Mouse (Mus musculus) embryonic fibroblast, embryonic 13.5 days (primary cell): Measurements from ENCODE around the gene Vmn2r102. TPM values are rescaled to one million over a fixed set of nuclear protein-coding genes. Genes with fewer than 3 reads are reported as not detected.

ENCODE experiments used
- H3K27ac ChIP-seq: 2 replicates; pipeline ENCODE4 v1.5.1; 2012; ENCODE audit warnings: low read length, control low read depth, inconsistent platforms; ENCODE audit not compliant: insufficient read depth
- H3K4me1 ChIP-seq: 2 replicates; pipeline ENCODE4 v1.6.1; 2011; ENCODE audit warnings: low read length; ENCODE audit not compliant: control insufficient read depth, insufficient read depth
- H3K4me3 ChIP-seq: 2 replicates; pipeline ENCODE4 v1.5.1; 2011; ENCODE audit warnings: mild to moderate bottlenecking, control low read depth, low read length; ENCODE audit not compliant: insufficient read depth
- CTCF ChIP-seq: IDR thresholded peaks from 2 replicates; pipeline ENCODE4 v1.5.1; 2011; ENCODE audit warnings: mild to moderate bottlenecking, control low read depth, low read length, moderate library complexity, borderline replicate concordance; ENCODE audit not compliant: insufficient read depth
- POLR2A ChIP-seq: IDR thresholded peaks from 2 replicates; pipeline ENCODE4 v1.6.1; 2011; ENCODE audit warnings: low read depth, mild to moderate bottlenecking, control low read depth, low read length, moderate library complexity
- polyA plus RNA-seq: library from polyadenylated mRNA; stranded (reverse); fragments of >200 nt; gene quantifications from 2 replicates; pipeline ENCODE4 v1.2.4, GENCODE M21; 2011; ENCODE audit warnings: low read depth; ENCODE audit not compliant: missing spikeins, insufficient read length

Vmn2r102 gene
- not detected in 2 replicates for polyA plus RNA-seq

DNA sequence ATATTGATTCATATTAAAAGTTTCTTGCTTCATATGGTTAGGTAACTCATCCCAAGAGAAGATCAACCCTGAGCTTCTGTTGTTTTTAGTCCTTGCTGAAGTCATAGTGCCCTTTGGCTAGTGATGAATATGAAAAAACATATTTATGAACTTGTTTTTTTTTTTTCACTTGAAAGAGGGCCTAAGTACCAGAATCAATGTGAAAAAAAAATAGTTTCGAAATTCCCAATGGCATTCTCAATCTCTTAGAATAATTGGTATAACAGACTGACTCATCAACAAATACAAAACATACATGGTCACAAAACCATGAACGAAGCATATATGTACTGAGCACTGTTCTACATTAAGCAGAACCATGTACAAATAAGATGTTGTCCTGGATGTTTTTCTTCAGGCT lies at the start of gene Vmn2r102:
Gene Vmn2r102, plus strand, starts transcription at position 301 of the 400 bp plus-strand sequence.
- TF ChIP-seq POLR2A, result no peak
- TF ChIP-seq CTCF, result no peak
- Histone ChIP-seq H3K27ac (no peak within 1 kb of the TSS), H3K4me3 (no peak within 1 kb of the TSS), H3K4me1 (no peaks in the 10 kb centered on the region)

DNA sequence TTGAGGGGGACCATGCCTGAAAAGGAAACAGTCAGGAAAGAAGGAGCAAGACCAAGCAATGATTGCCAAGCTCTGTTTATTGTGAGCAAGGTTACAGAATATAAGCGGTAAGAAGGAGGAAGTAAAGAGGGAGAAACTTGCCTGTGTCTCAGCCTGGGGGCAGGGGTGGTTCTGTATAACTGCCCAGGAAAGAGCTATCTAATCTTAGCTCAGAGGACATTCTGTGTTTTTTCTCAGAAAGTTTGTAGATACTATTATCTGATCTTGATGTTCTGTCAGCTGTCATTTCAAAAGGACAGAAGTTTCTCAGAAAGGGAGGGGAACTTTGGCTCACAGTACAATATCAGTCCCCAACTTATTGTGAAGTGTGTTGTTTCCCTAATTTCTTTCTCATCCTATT lies 30.8 kb upstream of the Vmn2r102 start:
- H3K4me1 ChIP-seq, result no peaks in the 10 kb centered on the region
- H3K4me3 ChIP-seq, result no peak overlapping the region
- no peak overlapping the region for H3K27ac ChIP-seq
- TF ChIP-seq POLR2A (no peak), CTCF (no peak)

DNA sequence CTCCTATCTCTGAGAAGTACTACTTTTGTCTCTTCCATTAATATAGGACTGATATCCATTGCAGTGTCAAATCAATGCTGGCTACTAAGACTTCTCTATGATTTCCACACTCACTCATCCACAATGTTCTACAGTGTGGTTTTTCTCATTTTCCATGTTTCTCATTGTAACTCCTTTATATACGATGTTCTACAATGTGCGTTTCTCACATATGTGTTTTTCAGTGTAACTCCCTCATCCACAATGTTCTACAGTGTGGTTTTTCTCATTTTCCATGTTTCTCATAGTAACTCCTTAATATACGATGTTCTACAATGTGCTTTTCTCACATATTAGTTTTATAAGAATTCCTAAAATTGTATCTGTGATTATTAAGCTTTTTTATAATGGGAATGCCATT lies 1.7 kb upstream of the Vmn2r102 start:
- Histone ChIP-seq H3K27ac (no peak overlapping the region), H3K4me3 (no peak overlapping the region), H3K4me1 (no peaks in the 10 kb centered on the region)
- TF ChIP-seq POLR2A, result no peak
- TF ChIP-seq CTCF, result no peak

DNA sequence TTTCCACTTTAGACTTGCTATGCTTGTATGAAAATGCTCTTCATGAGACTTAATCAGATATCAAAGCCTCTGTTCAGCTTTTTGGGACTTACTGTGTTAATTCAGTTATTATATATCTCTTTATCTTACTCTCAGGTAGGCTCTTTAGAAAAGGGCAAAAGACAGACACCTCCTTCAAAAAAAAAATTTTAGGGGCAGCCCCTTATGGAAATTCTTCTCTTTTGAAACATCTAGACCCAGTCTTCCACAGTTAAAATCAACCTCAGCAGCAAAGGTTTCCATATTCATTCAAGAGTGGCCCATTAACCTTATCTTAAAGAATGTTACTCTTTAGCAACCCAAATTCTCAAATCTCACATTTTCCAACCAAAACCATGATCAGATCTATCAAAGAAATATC lies 31.9 kb downstream of the Vmn2r102 start:
- Histone ChIP-seq H3K27ac (no peak overlapping the region), H3K4me1 (no peaks in the 10 kb centered on the region), H3K4me3 (no peak overlapping the region)
- no peak for TF ChIP-seq CTCF
- TF ChIP-seq POLR2A, result no peak

Other genes starting within 250 kb of the Vmn2r102 start
- gene Vmn2r100, start 155.6 kb upstream of the Vmn2r102 start, polyA plus RNA-seq, result 0.12 TPM in 1 of 2 replicates, not detected in the other
- gene Vmn2r101, start 83.1 kb upstream of the Vmn2r102 start, polyA plus RNA-seq, result not detected in 2 replicates
- not detected in 2 replicates for gene Vmn2r103, start 113.0 kb downstream of the Vmn2r102 start, polyA plus RNA-seq